Mouse (Mus musculus) MEL (cell line): ENCODE data around the gene Spag6l. TPM values are rescaled to one million over a fixed set of nuclear protein-coding genes. Genes with fewer than 3 reads are reported as not detected.

Experiments
- DNase-seq: peaks from one replicate; pipeline ENCODE4 v3.0.0; 2011; ENCODE audit warnings: low read depth, low spot score
- H3K27ac ChIP-seq: 2 replicates; pipeline ENCODE4 v1.5.1; 2012; ENCODE audit warnings: low read depth, mild to moderate bottlenecking, control low read depth, low read length, moderate library complexity; ENCODE audit not compliant: control insufficient read depth
- H3K27me3 ChIP-seq, 2 experiments: fragments of 150-350 bp in 1 of 2; sonication (generic) in 1 of 2; 2 replicates each; pipeline ENCODE4 v1.6.1; 2012; ENCODE audit warnings: low read length in 2 of 2, mild to moderate bottlenecking in 2 of 2, improper control_type of control experiment in 1 of 2, moderate library complexity in 1 of 2; ENCODE audit not compliant: insufficient read depth in 2 of 2, control insufficient read depth in 1 of 2
- H3K36me3 ChIP-seq, 2 experiments: 2 replicates each; pipeline ENCODE4 v1.6.1; 2012 to 2014; ENCODE audit warnings: low read length in 2 of 2, improper control_type of control experiment in 1 of 2, inconsistent platforms in 1 of 2, mild to moderate bottlenecking in 1 of 2; ENCODE audit not compliant: insufficient read depth in 2 of 2, control insufficient read depth in 1 of 2
- H3K4me1 ChIP-seq, 2 experiments: fragments of 150-350 bp in 1 of 2; sonication (generic) in 1 of 2; 2 replicates each; pipeline ENCODE4 v1.6.1; 2012; ENCODE audit warnings: low read length in 2 of 2, improper control_type of control experiment in 1 of 2, mild to moderate bottlenecking in 1 of 2; ENCODE audit not compliant: insufficient read depth in 2 of 2, control insufficient read depth in 1 of 2
- H3K4me3 ChIP-seq, 2 experiments: fragments of 150-350 bp in 1 of 2; sonication (generic) in 1 of 2; 2 replicates each; pipeline ENCODE4 v1.5.1; 2012; ENCODE audit warnings: low read depth in 2 of 2, low read length in 2 of 2, mild to moderate bottlenecking in 2 of 2, moderate library complexity in 2 of 2, control low read depth in 1 of 2, improper control_type of control experiment in 1 of 2; ENCODE audit not compliant: control insufficient read depth in 1 of 2, insufficient read depth in 1 of 2
- H3K79me2 ChIP-seq: 2 replicates; pipeline ENCODE4 v1.6.1; 2012; ENCODE audit warnings: mild to moderate bottlenecking, low read length, moderate library complexity; ENCODE audit not compliant: control insufficient read depth, poor library complexity, insufficient read depth
- H3K9ac ChIP-seq: 2 replicates; pipeline ENCODE4 v1.6.1; 2012; ENCODE audit warnings: low read depth, mild to moderate bottlenecking, control low read depth, low read length, moderate library complexity; ENCODE audit not compliant: control insufficient read depth, poor library complexity, severe bottlenecking
- H3K9me3 ChIP-seq: fragments of 150-350 bp; sonication (generic); replicated peaks from 2 replicates; pipeline ENCODE4 v1.6.1; 2012; ENCODE audit warnings: mild to moderate bottlenecking, low read length, improper control_type of control experiment, moderate library complexity; ENCODE audit not compliant: insufficient read depth
- BHLHE40 ChIP-seq: IDR thresholded peaks from 2 replicates; pipeline ENCODE4 v1.6.1; 2012; ENCODE audit warnings: low read depth, mild to moderate bottlenecking, inconsistent platforms, low read length, improper control_type of control experiment, borderline replicate concordance
- CHD2 ChIP-seq: IDR thresholded peaks from 2 replicates; pipeline ENCODE4 v1.6.1; 2011; ENCODE audit warnings: low read length, improper control_type of control experiment
- E2F4 ChIP-seq: IDR thresholded peaks from 2 replicates; pipeline ENCODE4 v1.6.1; 2011; ENCODE audit warnings: low read depth, low read length, improper control_type of control experiment, borderline replicate concordance
- ELF1 ChIP-seq: IDR thresholded peaks from 2 replicates; pipeline ENCODE4 v1.6.1; 2014; ENCODE audit warnings: low read depth, mild to moderate bottlenecking, inconsistent platforms, low read length, improper control_type of control experiment, moderate library complexity
- GABPA ChIP-seq: IDR thresholded peaks from 2 replicates; pipeline ENCODE4 v1.6.1; 2012; ENCODE audit warnings: low read depth, mild to moderate bottlenecking, inconsistent platforms, low read length, improper control_type of control experiment, moderate library complexity
- GATA1 ChIP-seq: IDR thresholded peaks from 2 replicates; pipeline ENCODE4 v1.6.1; 2011; ENCODE audit warnings: low read depth, low read length, improper control_type of control experiment
- KAT2A ChIP-seq: conservative IDR thresholded peaks from 2 replicates; pipeline ENCODE4 v1.6.1; 2012; ENCODE audit warnings: low read depth, low read length, improper control_type of control experiment, inconsistent platforms
- MAFK ChIP-seq: IDR thresholded peaks from 2 replicates; pipeline ENCODE4 v1.6.1; 2011; ENCODE audit warnings: low read depth, mild to moderate bottlenecking, low read length, improper control_type of control experiment, borderline replicate concordance
- MAX ChIP-seq: IDR thresholded peaks from 2 replicates; pipeline ENCODE4 v1.6.1; 2011; ENCODE audit warnings: low read length, improper control_type of control experiment
- MAZ ChIP-seq: IDR thresholded peaks from 2 replicates; pipeline ENCODE4 v1.6.1; 2012; ENCODE audit warnings: low read depth, mild to moderate bottlenecking, inconsistent platforms, low read length, improper control_type of control experiment
- MXI1 ChIP-seq: IDR thresholded peaks from 2 replicates; pipeline ENCODE4 v1.6.1; 2011; ENCODE audit warnings: mild to moderate bottlenecking, low read depth, low read length, improper control_type of control experiment
- MYB ChIP-seq: IDR thresholded peaks from 2 replicates; pipeline ENCODE4 v1.6.1; 2011; ENCODE audit warnings: mild to moderate bottlenecking, low read depth, low read length, improper control_type of control experiment
- MYC ChIP-seq: IDR thresholded peaks from 2 replicates; pipeline ENCODE4 v1.6.1; 2011; ENCODE audit warnings: low read depth, mild to moderate bottlenecking, low read length, improper control_type of control experiment, moderate library complexity
- NELFE ChIP-seq: IDR thresholded peaks from 2 replicates; pipeline ENCODE4 v1.6.1; 2011; ENCODE audit warnings: low read depth, low read length, improper control_type of control experiment
- NRF1 ChIP-seq: IDR thresholded peaks from 2 replicates; pipeline ENCODE4 v1.6.1; 2014; ENCODE audit warnings: low read depth, mild to moderate bottlenecking, inconsistent platforms, low read length, improper control_type of control experiment, moderate library complexity; ENCODE audit not compliant: poor library complexity, insufficient read depth, severe bottlenecking
- RAD21 ChIP-seq: IDR thresholded peaks from 2 replicates; pipeline ENCODE4 v1.6.1; 2011; ENCODE audit warnings: mild to moderate bottlenecking, low read depth, low read length, improper control_type of control experiment
- SIN3A ChIP-seq: IDR thresholded peaks from 2 replicates; pipeline ENCODE4 v1.6.1; 2012; ENCODE audit warnings: low read length, improper control_type of control experiment, inconsistent platforms
- TBP ChIP-seq: IDR thresholded peaks from 2 replicates; pipeline ENCODE4 v1.8.0; 2011; ENCODE audit warnings: low read depth, low read length, improper control_type of control experiment
- TCF12 ChIP-seq: IDR thresholded peaks from 2 replicates; pipeline ENCODE4 v1.6.1; 2014; ENCODE audit warnings: low read depth, mild to moderate bottlenecking, inconsistent platforms, low read length, improper control_type of control experiment, moderate library complexity
- USF2 ChIP-seq, 2 experiments: IDR thresholded peaks; 2 replicates each; pipeline ENCODE4 v1.6.1; 2011 to 2012; ENCODE audit warnings: improper control_type of control experiment in 2 of 2, low read length in 2 of 2, borderline replicate concordance in 1 of 2, inconsistent platforms in 1 of 2, low read depth in 1 of 2, mild to moderate bottlenecking in 1 of 2; ENCODE audit not compliant: insufficient read depth in 1 of 2
- ZC3H11A ChIP-seq: IDR thresholded peaks from 2 replicates; pipeline ENCODE4 v1.6.1; 2012; ENCODE audit warnings: low read depth, mild to moderate bottlenecking, inconsistent platforms, low read length, improper control_type of control experiment
- ZKSCAN1 ChIP-seq: IDR thresholded peaks from 2 replicates; pipeline ENCODE4 v1.6.1; 2012; ENCODE audit warnings: low read depth, mild to moderate bottlenecking, inconsistent platforms, low read length, improper control_type of control experiment, moderate library complexity
- ZNF384 ChIP-seq: IDR thresholded peaks from 2 replicates; pipeline ENCODE4 v1.6.1; 2012; ENCODE audit warnings: low read depth, mild to moderate bottlenecking, inconsistent platforms, low read length, improper control_type of control experiment
- polyA plus RNA-seq, 2 experiments: library from polyadenylated mRNA; stranded (reverse) in 1 of 2; unstranded in 1 of 2; fragments of >175 nt in 1 of 2; fragments of >200 nt in 1 of 2; gene quantifications; 2 replicates each; pipeline versions ENCODE4 v1.2.1 to v1.2.4; 2012; ENCODE audit warnings: low replicate concordance in 2 of 2, low read depth in 1 of 2; ENCODE audit not compliant: insufficient read length in 2 of 2, insufficient read depth in 1 of 2, missing spikeins in 1 of 2
- total RNA-seq: library from RNA; depleted of rRNA; stranded (reverse); fragments of 300-350 nt; gene quantifications from 2 replicates; pipeline ENCODE4 v1.2.3, GENCODE M21; 2012

The Spag6l gene
- total and polyA plus RNA-seq, 3 experiments, result not detected

DNA sequence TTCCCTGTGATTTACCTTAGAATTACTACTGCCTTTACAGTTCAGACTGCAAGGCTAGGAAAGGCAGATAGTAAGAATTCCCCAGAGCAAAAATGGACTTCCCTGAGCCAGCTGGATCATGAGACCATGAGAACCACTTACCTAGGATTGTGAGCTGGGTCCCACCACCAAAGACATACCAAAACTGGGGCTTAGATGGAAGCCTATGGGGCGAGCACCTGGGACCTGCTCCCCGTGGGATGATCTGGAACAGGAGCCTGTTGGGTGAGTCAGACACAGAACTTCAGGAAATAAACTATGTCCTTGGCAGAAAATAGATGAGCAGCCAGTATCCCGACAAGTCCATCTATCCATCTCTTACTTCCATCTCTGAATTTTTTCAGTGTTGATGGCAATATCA, 33.0 kb upstream of the Spag6l start:
- Histone ChIP-seq H3K4me1 (peaks cover 2 to 17% of the 10 kb centered on the region in 2 experiments; a peak in 3 of 4 replicates), H3K9me3 (no peaks in the 10 kb centered on the region), H3K9ac (no peak overlapping the region), H3K27me3 (peaks cover 0 to 1% of the 10 kb centered on the region in 2 experiments; a peak in 1 of 4 replicates), H3K4me3 (no peak overlapping the region), H3K27ac (no peak overlapping the region), H3K79me2 (no peaks in the 10 kb centered on the region), H3K36me3 (peaks cover 0 to 23% of the 10 kb centered on the region in 2 experiments; a peak in 2 of 4 replicates)
- DNase-seq, result no peak
- TF ChIP-seq MXI1, result no peak
- TF ChIP-seq RAD21, result no peak
- TF ChIP-seq SIN3A, result no peak
- no peak for TF ChIP-seq USF2 (IDR thresholded peaks at IDR 0.05; ENCODE audit: borderline replicate concordance in 1 of 2, insufficient read depth in 1 of 2, low read depth in 1 of 2, low read length in 2 of 2)
- TF ChIP-seq CHD2, result no peak
- no peak for TF ChIP-seq NRF1
- no peak for TF ChIP-seq TCF12
- no peak for TF ChIP-seq ZKSCAN1
- no peak for TF ChIP-seq NELFE
- no peak for TF ChIP-seq ZNF384
- TF ChIP-seq GATA1, result no peak
- no peak for TF ChIP-seq E2F4
- no peak for TF ChIP-seq MAZ
- no peak for TF ChIP-seq TBP
- TF ChIP-seq KAT2A, result no peak

DNA sequence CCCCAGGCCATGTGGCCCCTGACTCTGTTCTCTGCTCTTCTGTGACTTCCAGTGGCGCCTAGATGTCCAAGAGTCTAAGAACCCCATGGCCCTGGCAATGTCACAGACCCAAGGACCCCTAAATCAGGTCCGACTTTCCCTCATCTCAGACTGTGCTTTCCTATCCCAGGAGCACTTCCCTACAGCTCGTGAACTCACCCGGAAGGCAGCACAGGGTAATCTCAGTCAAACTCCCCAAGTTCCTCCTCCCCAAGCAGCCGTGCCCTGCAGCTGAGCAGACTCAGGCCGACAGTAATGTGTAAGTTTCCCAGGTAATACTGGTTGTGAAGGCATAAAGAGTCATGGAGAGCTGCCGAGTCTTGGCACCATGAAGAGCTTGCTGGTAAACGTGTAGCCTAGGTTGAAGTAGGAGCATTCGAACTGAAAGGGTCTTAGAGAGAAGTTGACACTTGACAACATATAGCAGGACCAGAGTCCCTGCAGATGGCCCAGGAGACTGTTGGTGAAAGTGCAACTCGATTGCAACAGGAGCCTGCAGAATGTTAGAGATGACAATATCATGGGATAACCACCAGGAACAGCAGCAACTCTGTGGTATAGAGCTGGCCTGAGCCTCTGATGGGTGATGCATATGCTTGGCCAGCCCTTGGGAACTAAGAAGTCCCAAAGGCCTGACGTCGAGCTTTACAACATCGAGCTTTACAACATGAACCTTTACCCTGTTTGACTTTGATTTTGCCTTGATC, 27.6 kb upstream of the Spag6l start:
- Histone ChIP-seq H3K4me1 (no peaks in the 10 kb centered on the region; a peak in 1 of 4 replicates), H3K27ac (no peak overlapping the region), H3K27me3 (peaks cover 0 to 1% of the 10 kb centered on the region in 2 experiments; a peak in 1 of 4 replicates), H3K36me3 (no peaks in the 10 kb centered on the region), H3K9ac (no peak overlapping the region), H3K9me3 (no peaks in the 10 kb centered on the region), H3K79me2 (no peaks in the 10 kb centered on the region), H3K4me3 (no peak overlapping the region)
- DNase-seq, result no peak
- no peak for TF ChIP-seq ZC3H11A
- TF ChIP-seq E2F4, result no peak
- no peak for TF ChIP-seq MYC
- TF ChIP-seq NELFE, result no peak
- no peak for TF ChIP-seq MAFK
- no peak for TF ChIP-seq GABPA
- no peak for TF ChIP-seq RAD21
- no peak for TF ChIP-seq TCF12
- no peak for TF ChIP-seq ELF1
- no peak for TF ChIP-seq MAX
- TF ChIP-seq BHLHE40, result no peak
- no peak for TF ChIP-seq KAT2A
- no peak for TF ChIP-seq MXI1
- TF ChIP-seq SIN3A, result no peak
- no peak for TF ChIP-seq ZNF384
- TF ChIP-seq MYB, result no peak
- TF ChIP-seq GATA1, result no peak
